Mouse (Mus musculus): Measurements from ENCODE around the gene Cd244a. TPM values are rescaled to one million over a fixed set of nuclear protein-coding genes. Genes with fewer than 3 reads are reported as not detected.

Gene Cd244a
- polyA plus RNA-seq, 1 experiment from 2014 or later: 0.11 TPM

DNA sequence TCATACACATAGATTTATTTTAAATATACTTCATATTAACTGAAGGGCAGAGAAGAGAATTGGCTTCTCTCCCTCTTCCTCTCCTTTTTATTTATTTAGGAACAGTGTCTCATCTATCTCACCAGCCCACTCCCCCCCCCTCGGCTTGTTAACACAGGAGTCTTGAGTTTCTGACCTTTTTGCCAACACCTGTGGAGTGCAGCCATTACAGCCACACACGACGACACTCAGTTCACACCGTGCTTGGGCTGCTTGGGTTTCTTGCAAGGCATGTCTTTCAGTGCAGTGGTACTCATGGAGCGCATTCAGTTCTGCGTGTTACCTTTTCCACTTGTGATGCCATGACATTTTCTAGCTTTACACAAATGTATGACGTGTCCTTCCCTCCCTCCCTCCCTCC, 71.0 kb downstream of the Cd244a start:
- Histone ChIP-seq H3K4me2 (replicated peaks) (no peak overlapping the region), H3K4me3 (no peak overlapping the region), H3K27ac (no peak overlapping the region), H3K9ac (no peak overlapping the region), H3K27me3 (no peaks in the 10 kb centered on the region), H3K4me1 (0 out of 2 replicates have a peak, but pooled peaks cover 6% of the 10 kb centered on the region), H3K9me3 (no peaks in the 10 kb centered on the region), H3K36me3 (no peaks in the 10 kb centered on the region)
- 69% methylated on average over 7 of the region's 7 CpGs for WGBS
- no peak for ATAC-seq (ENCODE audit: low FRiP score, low read depth)

DNA sequence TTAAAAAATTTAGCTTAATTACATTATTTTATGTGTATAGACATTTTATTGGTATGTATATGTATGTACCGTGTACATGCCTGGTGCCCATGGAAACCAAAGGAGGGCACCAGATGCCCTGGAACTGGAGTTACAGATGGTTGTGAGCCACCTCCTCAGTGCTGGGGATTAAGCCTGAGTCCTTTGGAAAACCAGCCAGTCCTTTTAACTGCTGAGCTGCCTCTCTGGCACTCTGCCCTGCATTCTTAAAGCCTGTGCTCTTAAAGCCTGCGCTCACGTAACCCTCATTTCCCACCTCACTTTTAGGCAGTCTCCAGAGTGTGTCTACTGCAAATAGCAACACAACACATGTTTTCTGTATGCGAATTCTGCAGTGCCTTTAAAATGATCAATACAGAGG, 71.9 kb downstream of the Cd244a start:
- Histone ChIP-seq H3K4me3 (no peak overlapping the region), H3K27ac (no peak overlapping the region), H3K4me2 (replicated peaks) (no peak overlapping the region), H3K9ac (no peak overlapping the region), H3K36me3 (no peaks in the 10 kb centered on the region), H3K27me3 (no peaks in the 10 kb centered on the region), H3K9me3 (no peaks in the 10 kb centered on the region), H3K4me1 (0 out of 2 replicates have a peak, but pooled peaks cover 6% of the 10 kb centered on the region)
- 56% methylated on average over 4 of the region's 4 CpGs for WGBS
- peak; percentile 37; the same call in 1 of the 2 replicates for ATAC-seq (ENCODE audit: low FRiP score, low read depth)

DNA sequence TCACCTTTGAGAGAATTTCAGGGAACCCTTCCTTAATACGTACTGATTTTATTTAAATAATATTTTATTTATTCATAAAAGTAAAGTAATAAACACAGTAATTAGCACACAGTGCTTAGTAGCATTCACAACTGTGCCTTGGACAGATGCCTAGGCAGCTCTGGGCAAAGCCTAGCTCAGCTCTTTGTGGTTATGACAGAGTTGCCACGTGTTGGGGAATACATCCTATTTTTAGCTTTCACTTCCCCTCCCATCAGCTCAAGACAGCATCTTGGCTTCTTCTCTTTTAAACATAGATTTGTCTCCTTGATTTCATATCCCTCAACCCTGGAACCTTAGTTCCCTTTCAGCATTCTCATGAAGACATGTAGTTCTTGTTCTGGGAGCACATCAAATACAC, 72.5 kb downstream of the Cd244a start:
- Histone ChIP-seq H3K27me3 (no peaks in the 10 kb centered on the region), H3K9me3 (no peaks in the 10 kb centered on the region), H3K4me3 (no peak overlapping the region), H3K4me2 (replicated peaks) (no peak overlapping the region), H3K27ac (no peak overlapping the region), H3K4me1 (0 out of 2 replicates have a peak, but pooled peaks cover 6% of the 10 kb centered on the region), H3K36me3 (no peaks in the 10 kb centered on the region), H3K9ac (no peak overlapping the region)
- no peak for ATAC-seq (ENCODE audit: low FRiP score, low read depth)
- 67% methylated on average over 2 of the region's 2 CpGs for WGBS

DNA sequence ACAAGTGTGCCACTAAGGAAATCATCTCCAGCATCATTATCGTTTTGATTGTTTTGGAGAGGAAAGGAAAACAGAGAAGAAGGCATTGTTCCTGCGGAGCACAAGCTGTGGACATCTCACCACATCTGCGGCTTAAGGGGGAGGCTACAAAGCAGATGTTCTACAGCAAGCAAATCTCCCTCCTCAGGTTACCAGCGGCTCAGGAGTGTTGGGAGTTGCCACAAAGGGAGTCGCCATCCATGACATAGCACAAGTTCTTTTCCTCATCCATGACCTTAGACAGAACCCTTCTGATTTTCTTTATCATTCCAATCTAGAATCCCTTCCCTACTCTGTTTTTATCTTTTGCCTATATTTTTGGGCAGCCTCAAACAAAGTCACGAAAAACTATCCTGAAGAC, 76.7 kb downstream of the Cd244a start:
- no peak overlapping the region for H3K4me2 ChIP-seq (replicated peaks)
- no peak overlapping the region for H3K9ac ChIP-seq
- 0 out of 2 replicates have a peak, but pooled peaks cover 4% of the 10 kb centered on the region for H3K4me1 ChIP-seq
- H3K4me3 ChIP-seq: no peak overlapping the region
- H3K9me3 ChIP-seq: no peaks in the 10 kb centered on the region
- no peak overlapping the region for H3K27ac ChIP-seq
- WGBS: 47% methylated on average over 6 of the region's 6 CpGs
- no peaks in the 10 kb centered on the region for H3K27me3 ChIP-seq
- no peak for ATAC-seq (ENCODE audit: low FRiP score, low read depth)
- H3K36me3 ChIP-seq: no peaks in the 10 kb centered on the region

DNA sequence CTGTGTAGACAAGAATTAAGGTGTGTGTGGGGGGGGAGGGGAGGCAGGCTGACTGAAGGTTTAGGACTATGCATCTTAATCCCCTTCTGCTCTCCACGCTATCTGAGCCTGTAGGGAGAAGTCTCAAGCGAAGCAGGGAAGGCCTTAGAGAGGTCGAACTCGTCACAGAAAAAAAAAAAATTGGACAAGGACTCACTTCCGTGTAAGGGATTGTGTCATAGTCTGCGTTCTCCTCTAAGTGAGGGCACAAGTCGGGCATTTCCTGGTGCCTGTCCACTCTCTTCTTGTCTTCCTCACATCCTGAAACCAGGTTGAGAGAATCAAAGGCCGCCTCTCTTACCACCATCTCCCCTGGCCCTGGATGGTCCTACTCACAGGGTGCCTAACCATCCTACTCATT, 78.1 kb downstream of the Cd244a start:
- no peak overlapping the region for H3K9ac ChIP-seq
- H3K36me3 ChIP-seq: no peaks in the 10 kb centered on the region
- no peaks in the 10 kb centered on the region for H3K27me3 ChIP-seq
- no peaks in the 10 kb centered on the region for H3K9me3 ChIP-seq
- H3K4me1 ChIP-seq: no peaks in the 10 kb centered on the region
- no peak overlapping the region for H3K4me3 ChIP-seq
- no peak overlapping the region for H3K27ac ChIP-seq
- WGBS: 85% methylated on average over 8 of the region's 8 CpGs
- ATAC-seq (ENCODE audit: low FRiP score, low read depth): no peak
- no peak overlapping the region for H3K4me2 ChIP-seq (replicated peaks)

DNA sequence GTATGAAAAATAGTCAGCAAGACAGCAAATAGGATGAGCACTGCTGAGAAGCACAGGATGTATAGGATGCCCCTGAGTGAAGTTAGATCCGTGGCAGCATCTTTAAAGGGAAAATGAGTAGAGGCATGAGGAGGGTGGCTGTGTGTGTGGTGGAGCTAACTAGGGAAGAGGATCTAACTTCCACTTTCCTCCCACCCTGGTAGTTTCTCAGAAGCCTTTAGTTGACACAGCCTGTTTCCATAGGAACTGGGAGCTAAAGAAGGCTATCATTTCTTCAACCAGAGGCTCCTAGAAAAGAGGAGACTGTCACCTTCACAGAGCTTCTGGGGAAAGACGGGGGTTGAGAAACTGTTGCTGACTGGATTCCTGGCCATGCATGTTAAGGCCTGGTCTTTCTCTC, 79.7 kb downstream of the Cd244a start:
- H3K9me3 ChIP-seq: no peaks in the 10 kb centered on the region
- no peaks in the 10 kb centered on the region for H3K27me3 ChIP-seq
- H3K4me2 ChIP-seq (replicated peaks): no peak overlapping the region
- no peak for ATAC-seq (ENCODE audit: low FRiP score, low read depth)
- no peak overlapping the region for H3K4me3 ChIP-seq
- no peak overlapping the region for H3K27ac ChIP-seq
- H3K36me3 ChIP-seq: no peaks in the 10 kb centered on the region
- no peaks in the 10 kb centered on the region for H3K4me1 ChIP-seq
- H3K9ac ChIP-seq: no peak overlapping the region
- WGBS: 66% methylated on average over 2 of the region's 2 CpGs

DNA sequence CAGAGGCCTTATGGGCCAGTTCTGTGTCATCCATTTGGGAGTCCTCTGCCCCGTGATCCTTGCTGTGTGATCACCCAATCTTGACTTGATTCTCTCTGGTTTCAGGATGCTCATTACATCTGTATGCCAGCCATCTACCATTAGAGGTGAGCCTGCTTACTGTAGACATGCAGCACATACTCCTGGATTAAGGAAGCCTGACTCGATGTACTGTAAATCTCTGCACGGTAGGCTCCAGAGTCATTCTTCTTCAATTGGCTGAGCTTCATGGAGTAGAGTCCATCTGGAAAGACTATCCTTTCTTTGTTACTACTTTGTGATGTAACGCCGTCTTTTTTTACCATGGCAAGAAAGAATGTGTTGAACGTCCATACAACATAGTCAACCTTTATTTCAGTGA, 81.8 kb downstream of the Cd244a start:
- ATAC-seq (ENCODE audit: low FRiP score, low read depth): no peak
- 91% methylated on average over 6 of the region's 6 CpGs for WGBS
- Histone ChIP-seq H3K4me1 (no peaks in the 10 kb centered on the region), H3K9me3 (no peaks in the 10 kb centered on the region), H3K36me3 (no peaks in the 10 kb centered on the region), H3K4me3 (no peak overlapping the region), H3K4me2 (replicated peaks) (no peak overlapping the region), H3K27ac (no peak overlapping the region), H3K9ac (no peak overlapping the region), H3K27me3 (no peaks in the 10 kb centered on the region)

DNA sequence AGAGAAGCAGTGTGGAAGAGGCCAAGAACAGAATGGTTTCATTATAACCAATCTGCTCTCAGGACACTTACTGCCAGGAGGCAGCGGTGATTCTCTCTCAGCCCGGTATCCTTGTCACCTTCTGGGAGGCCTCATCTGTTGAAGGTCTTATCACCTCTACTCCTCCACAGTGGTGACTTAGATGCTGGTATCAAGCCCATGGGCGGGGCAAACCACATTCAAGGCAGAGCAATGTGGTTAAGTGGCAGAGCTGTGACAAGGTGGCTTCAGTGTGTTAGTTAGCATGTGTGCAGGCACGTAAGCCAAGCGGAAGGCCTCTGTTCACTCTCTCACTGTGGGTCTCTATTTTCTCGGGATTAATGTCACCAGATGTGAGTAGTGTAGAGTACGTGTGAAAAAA, 84.6 kb downstream of the Cd244a start:
- Histone ChIP-seq H3K4me1 (no peaks in the 10 kb centered on the region), H3K27me3 (no peaks in the 10 kb centered on the region), H3K9me3 (no peaks in the 10 kb centered on the region), H3K36me3 (no peaks in the 10 kb centered on the region), H3K9ac (no peak overlapping the region), H3K27ac (no peak overlapping the region), H3K4me2 (replicated peaks) (no peak overlapping the region), H3K4me3 (no peak overlapping the region)
- 73% methylated on average over 7 of the region's 7 CpGs for WGBS
- ATAC-seq (ENCODE audit: low FRiP score, low read depth): no peak

DNA sequence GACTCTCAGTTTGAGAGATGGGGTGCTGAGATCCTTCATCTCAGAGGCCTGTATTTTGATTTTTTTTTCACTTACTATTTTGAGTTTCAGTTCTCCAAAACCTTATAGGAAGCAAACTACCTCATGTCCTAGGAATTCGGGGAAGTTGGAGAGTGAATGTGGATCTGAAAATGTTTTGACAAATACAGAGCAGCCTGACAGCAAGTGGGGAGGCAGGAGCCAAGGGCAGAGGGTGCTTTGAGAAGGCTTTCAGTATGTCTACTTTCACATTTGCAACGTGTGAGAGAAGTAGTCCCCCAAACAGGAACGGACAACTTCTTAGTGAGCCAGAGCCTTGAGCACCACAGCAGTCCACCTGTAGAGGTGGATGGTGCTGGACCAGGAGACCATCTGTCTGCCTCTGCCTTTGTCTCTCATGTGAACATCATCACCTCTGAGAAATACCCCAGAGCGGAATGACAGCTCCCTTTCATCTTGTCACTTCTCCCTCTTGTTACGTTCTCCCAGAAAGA, 87.5 kb downstream of the Cd244a start:
- Histone ChIP-seq H3K4me3 (no peak overlapping the region), H3K27me3 (no peaks in the 10 kb centered on the region), H3K36me3 (no peaks in the 10 kb centered on the region), H3K9me3 (no peaks in the 10 kb centered on the region), H3K9ac (no peak overlapping the region), H3K27ac (no peak overlapping the region), H3K4me2 (replicated peaks) (no peak overlapping the region), H3K4me1 (no peaks in the 10 kb centered on the region)
- 61% methylated on average over 5 of the region's 5 CpGs for WGBS
- no peak for ATAC-seq (ENCODE audit: low FRiP score, low read depth)

DNA sequence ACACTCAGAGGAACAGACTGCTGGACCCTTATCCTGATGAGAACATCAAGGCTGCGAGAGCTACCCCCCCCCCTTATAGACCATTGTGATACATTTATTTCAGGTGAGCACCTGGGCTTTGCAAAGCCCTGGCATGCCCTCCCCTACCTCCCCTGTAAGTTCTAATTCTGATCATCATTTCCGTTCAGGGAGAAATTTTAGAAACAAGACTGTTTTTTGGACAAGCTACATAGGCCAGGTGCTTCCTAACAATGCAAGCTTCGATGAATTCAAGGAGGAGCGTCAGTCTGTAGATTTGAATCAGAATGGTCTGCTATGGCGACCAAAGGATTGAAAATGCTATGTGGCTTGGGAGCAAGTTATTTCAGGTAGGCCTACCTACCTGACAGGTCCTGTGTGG, 88.7 kb downstream of the Cd244a start:
- no peak overlapping the region for H3K27ac ChIP-seq
- H3K9ac ChIP-seq: no peak overlapping the region
- H3K4me3 ChIP-seq: no peak overlapping the region
- no peaks in the 10 kb centered on the region for H3K4me1 ChIP-seq
- H3K4me2 ChIP-seq (replicated peaks): no peak overlapping the region
- no peak for ATAC-seq (ENCODE audit: low FRiP score, low read depth)
- H3K27me3 ChIP-seq: no peaks in the 10 kb centered on the region
- WGBS: 91% methylated on average over 5 of the region's 5 CpGs
- H3K9me3 ChIP-seq: no peaks in the 10 kb centered on the region
- H3K36me3 ChIP-seq: no peaks in the 10 kb centered on the region

DNA sequence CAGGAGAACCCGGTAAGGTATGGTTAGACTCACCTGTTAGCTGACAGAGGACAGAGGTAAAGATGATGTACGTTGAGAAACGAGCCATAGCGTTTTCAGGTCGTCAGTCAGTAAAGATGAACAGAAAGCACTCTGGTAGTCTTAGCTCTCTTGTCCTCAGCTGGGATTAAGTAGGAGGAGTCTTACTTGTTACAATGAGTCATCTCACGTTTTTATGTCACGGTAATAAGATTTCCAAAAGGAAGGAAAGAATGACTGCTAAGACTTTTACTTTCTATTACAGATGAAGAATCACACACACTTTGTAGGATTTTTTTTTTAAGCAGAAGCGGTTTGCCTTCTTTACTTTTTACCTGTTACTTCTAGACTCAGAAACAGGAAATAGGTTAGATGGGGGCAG, 89.8 kb downstream of the Cd244a start:
- Histone ChIP-seq H3K4me1 (no peaks in the 10 kb centered on the region), H3K27ac (no peak overlapping the region), H3K9me3 (no peaks in the 10 kb centered on the region), H3K9ac (no peak overlapping the region), H3K4me2 (replicated peaks) (no peak overlapping the region), H3K36me3 (no peaks in the 10 kb centered on the region), H3K27me3 (no peaks in the 10 kb centered on the region), H3K4me3 (no peak overlapping the region)
- ATAC-seq (ENCODE audit: low FRiP score, low read depth): no peak
- 75% methylated on average over 8 of the region's 8 CpGs for WGBS

DNA sequence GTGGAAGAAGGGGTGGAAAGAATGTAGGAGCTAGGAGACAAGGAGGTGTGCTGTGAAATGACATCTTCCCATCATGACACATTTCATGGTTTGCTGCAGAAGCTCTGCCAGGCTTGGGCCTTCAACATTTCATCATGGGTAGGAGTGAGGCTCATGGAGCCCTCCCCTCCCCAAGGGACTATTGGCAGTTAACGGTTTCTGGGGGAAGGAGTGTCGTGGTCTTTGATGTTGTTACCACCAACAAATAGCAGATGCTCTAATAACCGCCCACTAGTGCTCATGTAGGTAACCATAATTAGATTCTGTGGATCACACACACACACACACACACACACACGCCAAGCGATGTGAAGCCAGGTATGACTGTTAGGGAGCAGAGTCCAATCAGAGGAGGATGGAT, 93.7 kb downstream of the Cd244a start, which contains the start of gene Slamf7:
Slamf7 (minus strand) TSS at position 302 of the 400 bp plus-strand sequence.
- no peak for ATAC-seq (ENCODE audit: low FRiP score, low read depth)
- Histone ChIP-seq H3K9me3 (no peaks in the 10 kb centered on the region), H3K27me3 (no peaks in the 10 kb centered on the region), H3K4me1 (no peaks in the 10 kb centered on the region), H3K27ac (no peak within 1 kb of the TSS), H3K4me2 (replicated peaks) (no peak within 1 kb of the TSS), H3K4me3 (no peak within 1 kb of the TSS), H3K9ac (no peak within 1 kb of the TSS), H3K36me3 (no peaks in the 10 kb centered on the region)
- WGBS: 79% methylated on average over 5 of the region's 5 CpGs

DNA sequence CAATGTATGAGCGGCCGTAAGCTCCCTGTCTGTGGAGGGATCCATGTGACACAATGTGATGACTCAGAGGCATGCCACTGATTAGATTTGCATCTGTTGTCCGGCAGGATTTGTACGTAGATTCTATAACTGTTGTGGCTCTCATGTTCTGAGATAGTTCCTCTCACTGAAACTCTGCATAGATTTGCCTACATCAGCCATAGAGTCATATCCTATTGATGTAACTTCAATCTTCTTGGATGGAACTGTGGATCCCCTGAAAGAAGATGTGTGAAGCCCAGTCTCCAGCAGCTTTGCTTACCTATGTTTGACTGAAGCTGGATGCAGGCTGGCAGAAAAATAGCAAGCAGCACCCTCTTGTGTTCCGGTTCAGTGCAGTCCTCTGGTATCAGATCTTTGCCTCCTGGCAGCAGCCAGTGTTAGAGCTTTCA, 99.6 kb downstream of the Cd244a start:
- Histone ChIP-seq H3K27ac (no peak overlapping the region), H3K9me3 (no peaks in the 10 kb centered on the region), H3K4me1 (no peaks in the 10 kb centered on the region), H3K4me2 (replicated peaks) (no peak overlapping the region), H3K4me3 (no peak overlapping the region), H3K27me3 (no peaks in the 10 kb centered on the region), H3K9ac (no peak overlapping the region), H3K36me3 (no peaks in the 10 kb centered on the region)
- 74% methylated on average over 5 of the region's 5 CpGs for WGBS
- ATAC-seq (ENCODE audit: low FRiP score, low read depth): no peak
